Mouse (Mus musculus) midbrain, embryonic 16.5 days (tissue): Measurements from ENCODE around the gene Fbll1. TPM values are rescaled to one million over a fixed set of nuclear protein-coding genes. Genes with fewer than 3 reads are reported as not detected.
"Not testable (repeated sequence)": the region's sequence is repeated elsewhere in the genome, so short reads cannot be mapped to it uniquely, and the experiment has no call there.

ENCODE experiments used
- ATAC-seq: fragments of 200-750 bp; cut with Nextera tagmentation; 2 replicates; pipeline ENCODE4 v1.8.0; 2017; ENCODE audit warnings: moderate TSS enrichment
- H3K27ac ChIP-seq: fragments of 300-500 bp; sonication (generic); 2 replicates; pipeline ENCODE4 v1.5.1; 2014; ENCODE audit warnings: mild to moderate bottlenecking, low read length, mixed read lengths
- H3K27me3 ChIP-seq: fragments of 300-500 bp; sonication (generic); 2 replicates; pipeline ENCODE4 v1.6.1; 2014; ENCODE audit warnings: low read depth, low read length, mixed read lengths; ENCODE audit not compliant: control insufficient read depth, insufficient read depth
- H3K36me3 ChIP-seq: fragments of 300-500 bp; sonication (generic); 2 replicates; pipeline ENCODE4 v1.6.1; 2014; ENCODE audit warnings: mild to moderate bottlenecking, low read length, moderate library complexity, mixed read lengths; ENCODE audit not compliant: control insufficient read depth, insufficient read depth
- H3K4me1 ChIP-seq: fragments of 300-500 bp; sonication (generic); 2 replicates; pipeline ENCODE4 v1.6.1; 2014; ENCODE audit warnings: mild to moderate bottlenecking, low read length, mixed read lengths; ENCODE audit not compliant: control insufficient read depth, insufficient read depth
- H3K4me2 ChIP-seq: fragments of 300-500 bp; sonication (generic); 2 replicates; pipeline ENCODE4 v1.6.1; 2014; ENCODE audit warnings: mild to moderate bottlenecking, low read length, mixed read lengths
- H3K4me3 ChIP-seq: fragments of 300-500 bp; sonication (generic); 2 replicates; pipeline ENCODE4 v1.5.1; 2014; ENCODE audit warnings: low read depth, mild to moderate bottlenecking, low read length, moderate library complexity, mixed read lengths
- H3K9ac ChIP-seq: fragments of 300-500 bp; sonication (generic); 2 replicates; pipeline ENCODE4 v1.6.1; 2014; ENCODE audit warnings: low read depth, low read length, mixed read lengths
- H3K9me3 ChIP-seq: fragments of 300-500 bp; sonication (generic); replicated peaks from 2 replicates; pipeline ENCODE4 v1.6.1; 2014; ENCODE audit warnings: mild to moderate bottlenecking, low read length, mixed read lengths; ENCODE audit not compliant: control insufficient read depth, poor library complexity, severe bottlenecking
- WGBS: fragments of 180-500 bp; shearing (Covaris S2); extraction: QIAGEN DNeasy Blood & Tissue Kit; methylation state at CpG from one replicate; pipeline ENCODE4 v1.1.7; 2014; 5-methylcytosine and 5-hydroxymethylcytosine counted together
- polyA plus RNA-seq: library from polyadenylated mRNA; unstranded; fragments of >200 nt; fragmentation: Nextera tagmentation; extraction: Ambion mirVana; gene quantifications from 2 replicates; pipeline ENCODE4 v1.2.1, GENCODE M21; 2015

The Fbll1 gene
- polyA plus RNA-seq, 1 experiment from 2014 or later = 18.9 TPM

DNA sequence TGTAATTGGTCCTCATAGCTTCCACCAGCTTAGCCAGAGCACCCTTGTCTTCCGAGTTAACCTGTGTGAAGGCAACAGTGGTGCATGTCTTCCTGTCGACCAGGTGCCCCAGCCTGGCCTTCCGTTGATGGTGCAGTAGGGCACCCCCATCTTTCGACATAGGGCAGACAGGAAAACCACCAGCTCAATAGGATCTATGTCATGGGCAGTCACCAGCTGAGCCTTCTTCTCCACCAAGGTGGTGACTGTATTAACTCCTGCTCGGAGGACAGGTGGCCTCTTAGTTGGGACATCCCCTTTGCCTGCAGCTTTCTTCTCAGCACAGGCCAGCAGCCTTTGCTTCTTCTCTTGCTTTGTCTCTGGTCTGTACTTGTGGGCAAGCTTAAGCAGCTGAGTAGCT lies 5.9 kb downstream of the Fbll1 start:
- 80% methylated on average over 5 of the region's 5 CpGs for WGBS
- not testable (repeated sequence) for H3K9ac ChIP-seq, H3K27ac ChIP-seq

DNA sequence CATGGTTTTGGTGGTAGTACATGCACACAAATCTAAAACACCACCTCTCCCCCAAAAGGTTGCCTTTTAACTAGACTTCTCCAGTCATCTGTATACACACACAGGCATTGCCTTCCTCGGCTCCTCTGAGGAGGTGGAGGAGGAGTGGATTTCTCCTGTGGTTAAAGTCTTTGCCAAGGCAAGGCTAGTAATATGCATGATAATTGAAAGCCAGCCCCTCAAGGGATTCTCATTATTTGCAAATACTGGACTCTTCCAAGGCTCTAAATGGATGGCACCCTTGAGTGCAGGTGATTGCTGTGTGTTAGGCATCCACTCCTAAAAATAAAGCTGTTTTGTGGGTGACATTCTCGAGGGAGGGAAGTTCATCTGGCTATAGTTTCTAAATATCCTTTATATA lies 10.2 kb downstream of the Fbll1 start:
- 46% methylated on average over 2 of the region's 2 CpGs for WGBS
- no peak for ATAC-seq
- Histone ChIP-seq H3K27me3 (no peaks in the 10 kb centered on the region), H3K27ac (no peak overlapping the region), H3K9ac (no peak overlapping the region), H3K4me2 (no peak overlapping the region), H3K36me3 (peaks cover 16% of the 10 kb centered on the region), H3K9me3 (no peaks in the 10 kb centered on the region), H3K4me1 (no peaks in the 10 kb centered on the region), H3K4me3 (no peak overlapping the region)

More for the DNA sequence above, 5.9 kb downstream of the Fbll1 start:
- H3K27me3 ChIP-seq, H3K4me3 ChIP-seq, H3K9me3 ChIP-seq, H3K4me2 ChIP-seq, ATAC-seq, H3K36me3 ChIP-seq: not testable (repeated sequence)
- peaks cover 12% of the 10 kb centered on the region for H3K4me1 ChIP-seq

DNA sequence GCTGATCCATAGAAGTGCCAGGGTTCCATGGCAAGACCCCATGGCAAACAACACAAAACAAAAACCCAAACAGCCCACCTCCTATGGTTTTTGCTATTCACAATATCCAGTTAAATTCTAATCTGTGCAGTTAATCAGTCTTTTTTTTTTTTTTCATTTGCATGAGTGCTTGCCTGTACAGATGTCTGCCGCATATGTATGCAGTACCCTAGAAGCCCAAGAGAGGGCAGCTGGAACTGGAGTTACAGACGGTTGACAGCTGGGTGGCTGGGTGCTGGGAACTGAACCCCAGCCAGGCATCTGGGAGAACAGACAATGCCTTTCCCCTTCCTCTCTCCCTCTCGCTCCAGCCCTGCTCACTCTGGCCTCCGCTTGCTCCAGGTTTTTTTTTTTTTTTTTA lies 14.1 kb downstream of the Fbll1 start:
- no peaks in the 10 kb centered on the region for H3K4me1 ChIP-seq
- H3K36me3 ChIP-seq = peaks cover 28% of the 10 kb centered on the region
- H3K27ac ChIP-seq = no peak overlapping the region
- H3K4me2 ChIP-seq = no peak overlapping the region
- H3K9me3 ChIP-seq = no peaks in the 10 kb centered on the region
- H3K27me3 ChIP-seq = no peaks in the 10 kb centered on the region
- no peak overlapping the region for H3K4me3 ChIP-seq
- no peak for ATAC-seq
- no peak overlapping the region for H3K9ac ChIP-seq
- WGBS = 98% methylated on average over 4 of the region's 4 CpGs

DNA sequence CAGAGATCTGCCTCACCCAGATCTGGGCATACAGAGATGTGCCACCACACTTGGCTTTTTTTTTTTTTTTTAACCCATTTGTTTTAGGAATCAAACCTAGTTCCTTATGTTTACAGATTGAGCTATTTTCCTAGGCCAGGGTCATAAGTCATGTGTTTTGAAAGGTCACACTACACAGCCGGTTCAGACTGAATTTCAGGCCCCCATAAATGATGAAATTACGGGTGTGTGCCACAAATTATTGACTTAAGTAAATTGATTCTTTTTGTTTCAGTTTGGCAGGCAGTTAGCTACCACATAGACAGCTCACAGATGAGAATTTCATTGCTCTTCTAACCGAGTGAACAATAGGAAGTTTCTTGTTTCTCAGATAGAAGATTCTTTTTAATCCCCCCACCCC lies 14.7 kb downstream of the Fbll1 start:
- no peak overlapping the region for H3K9ac ChIP-seq
- ATAC-seq = no peak
- WGBS = 94% methylated on average over 3 of the region's 3 CpGs
- no peaks in the 10 kb centered on the region for H3K9me3 ChIP-seq
- no peaks in the 10 kb centered on the region for H3K4me1 ChIP-seq
- H3K27me3 ChIP-seq = no peaks in the 10 kb centered on the region
- no peak overlapping the region for H3K27ac ChIP-seq
- peaks cover 33% of the 10 kb centered on the region for H3K36me3 ChIP-seq
- no peak overlapping the region for H3K4me3 ChIP-seq
- no peak overlapping the region for H3K4me2 ChIP-seq

DNA sequence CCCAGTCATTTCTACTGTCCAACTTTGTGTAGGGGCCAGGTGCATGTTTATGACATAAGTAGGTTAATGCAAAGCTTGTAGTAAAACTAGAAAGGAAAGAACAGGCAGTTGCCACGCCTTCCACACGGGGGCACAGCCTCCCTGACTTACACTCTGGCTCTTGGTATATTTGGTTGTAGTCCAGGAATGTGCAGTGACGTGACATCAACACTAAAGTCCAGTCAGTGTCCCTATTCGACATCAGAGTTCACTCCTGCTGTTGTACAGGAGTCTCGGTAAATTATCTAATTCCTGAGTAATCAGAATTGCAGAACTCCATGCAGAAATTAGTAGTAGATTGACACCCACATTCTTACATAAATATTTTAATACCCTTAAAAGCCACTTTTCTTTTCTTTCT lies 15.6 kb downstream of the Fbll1 start:
- peaks cover 39% of the 10 kb centered on the region for H3K36me3 ChIP-seq
- no peaks in the 10 kb centered on the region for H3K9me3 ChIP-seq
- no peak overlapping the region for H3K9ac ChIP-seq
- 90% methylated on average over 5 of the region's 5 CpGs for WGBS
- no peaks in the 10 kb centered on the region for H3K27me3 ChIP-seq
- H3K27ac ChIP-seq = no peak overlapping the region
- ATAC-seq = no peak
- H3K4me2 ChIP-seq = no peak overlapping the region
- H3K4me3 ChIP-seq = no peak overlapping the region
- no peaks in the 10 kb centered on the region for H3K4me1 ChIP-seq

DNA sequence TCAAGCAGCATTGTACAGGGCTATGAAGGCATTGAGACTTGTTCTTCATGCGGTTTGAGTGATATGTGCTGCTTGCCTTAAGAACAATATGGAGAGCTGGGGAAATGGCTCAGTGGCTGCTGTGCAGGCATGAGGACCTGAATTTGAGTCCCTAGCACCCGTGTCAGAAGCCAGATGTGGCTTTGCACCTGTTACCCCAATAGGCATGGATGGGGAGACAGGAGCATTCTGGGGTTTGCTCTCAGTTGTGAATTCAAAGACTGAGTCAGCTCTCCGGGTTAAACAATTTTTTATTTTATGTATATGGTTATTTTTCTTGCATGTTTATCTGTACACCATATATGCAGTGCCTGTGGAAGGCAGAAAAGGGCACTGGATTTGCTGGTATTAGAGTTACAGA lies 16.2 kb downstream of the Fbll1 start:
- 96% methylated on average over 3 of the region's 3 CpGs for WGBS
- peaks cover 44% of the 10 kb centered on the region for H3K36me3 ChIP-seq
- no peak for ATAC-seq
- no peak overlapping the region for H3K4me3 ChIP-seq
- H3K9ac ChIP-seq = no peak overlapping the region
- H3K27me3 ChIP-seq = no peaks in the 10 kb centered on the region
- H3K27ac ChIP-seq = no peak overlapping the region
- H3K9me3 ChIP-seq = no peaks in the 10 kb centered on the region
- no peak overlapping the region for H3K4me2 ChIP-seq
- no peaks in the 10 kb centered on the region for H3K4me1 ChIP-seq

DNA sequence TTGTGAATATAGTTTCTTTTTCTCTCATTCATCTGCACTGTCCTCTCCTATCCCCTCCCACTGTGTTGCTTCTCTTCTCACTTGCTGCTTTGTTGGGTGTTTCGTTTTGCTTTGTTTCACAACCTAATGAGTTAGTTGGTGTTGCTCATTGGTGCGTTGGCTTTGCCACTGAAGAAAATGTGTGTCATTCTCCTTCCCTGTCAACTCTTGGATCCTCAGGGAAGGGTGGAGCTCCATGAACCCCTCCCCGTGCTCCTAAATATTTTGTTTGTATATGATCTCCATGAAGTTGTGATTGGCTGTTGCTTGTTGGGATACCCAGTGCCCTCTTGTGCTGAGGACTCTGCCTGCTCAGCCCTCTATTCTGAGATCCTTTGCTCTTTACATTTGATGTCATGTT lies 18.3 kb downstream of the Fbll1 start:
- 91% methylated on average over 3 of the region's 3 CpGs for WGBS
- H3K9me3 ChIP-seq = no peaks in the 10 kb centered on the region
- H3K4me3 ChIP-seq = no peak overlapping the region
- H3K9ac ChIP-seq = no peak overlapping the region
- no peak overlapping the region for H3K27ac ChIP-seq
- no peak overlapping the region for H3K4me2 ChIP-seq
- H3K27me3 ChIP-seq = no peaks in the 10 kb centered on the region
- no peak for ATAC-seq
- H3K36me3 ChIP-seq = peaks cover 48% of the 10 kb centered on the region
- peaks cover 2% of the 10 kb centered on the region; the same call in 1 of the 2 replicates for H3K4me1 ChIP-seq

DNA sequence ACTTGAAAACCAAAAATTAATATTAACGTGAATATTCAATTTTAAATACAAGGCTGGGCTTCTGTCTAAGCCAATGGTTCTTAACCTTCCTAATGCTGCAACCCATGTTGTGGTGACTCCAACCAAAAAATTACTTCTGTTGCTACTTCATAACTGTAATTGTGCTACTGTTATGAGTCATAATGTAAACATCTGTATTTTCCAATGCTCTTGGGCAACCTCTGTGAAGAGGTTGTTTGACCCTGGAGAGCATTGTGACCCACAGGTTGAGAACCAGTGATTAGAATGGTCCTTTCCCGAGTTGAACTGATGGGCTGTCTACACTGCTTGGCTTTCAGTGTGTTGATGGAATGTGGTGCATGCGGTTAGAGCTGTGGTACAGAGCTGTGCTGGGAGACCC lies 22.2 kb downstream of the Fbll1 start:
- Histone ChIP-seq H3K4me1 (peaks cover 12% of the 10 kb centered on the region), H3K27me3 (no peaks in the 10 kb centered on the region), H3K9ac (no peak overlapping the region), H3K4me3 (no peak overlapping the region), H3K9me3 (no peaks in the 10 kb centered on the region), H3K4me2 (no peak overlapping the region), H3K36me3 (peaks cover 24% of the 10 kb centered on the region), H3K27ac (no peak overlapping the region)
- ATAC-seq = no peak
- WGBS = 95% methylated on average over 3 of the region's 3 CpGs

DNA sequence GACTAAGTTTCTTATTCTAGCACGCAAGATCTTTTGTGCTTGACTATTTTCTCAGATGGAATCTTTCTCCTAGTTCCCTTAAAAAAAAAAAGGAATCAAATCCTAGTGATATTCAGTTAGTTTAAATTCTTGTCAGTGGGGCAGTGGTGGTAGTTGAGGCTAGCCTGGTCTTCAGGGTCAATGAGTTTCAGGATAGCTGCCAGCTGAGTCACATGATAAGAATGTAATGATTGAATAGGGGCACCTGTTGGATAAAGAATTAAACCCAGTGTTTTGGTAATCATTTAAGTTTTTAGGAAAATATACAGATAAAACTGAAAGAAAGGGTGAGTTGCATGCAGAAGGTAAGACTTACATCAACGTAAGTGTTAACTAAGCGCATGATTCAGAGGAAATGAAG lies 23.1 kb downstream of the Fbll1 start:
- WGBS = 96% methylated on average over 3 of the region's 3 CpGs
- no peak overlapping the region for H3K9ac ChIP-seq
- peaks cover 24% of the 10 kb centered on the region for H3K36me3 ChIP-seq
- no peak overlapping the region for H3K27ac ChIP-seq
- H3K4me3 ChIP-seq = no peak overlapping the region
- no peaks in the 10 kb centered on the region for H3K27me3 ChIP-seq
- H3K4me1 ChIP-seq = peaks cover 20% of the 10 kb centered on the region
- ATAC-seq = no peak
- no peaks in the 10 kb centered on the region for H3K9me3 ChIP-seq
- H3K4me2 ChIP-seq = no peak overlapping the region
